Mouse (Mus musculus) CH12.LX (cell line): ENCODE data around the gene Pld2. TPM values are rescaled to one million over a fixed set of nuclear protein-coding genes. Genes with fewer than 3 reads are reported as not detected.

Experiments used
- DNase-seq: peaks from one replicate; pipeline ENCODE4 v3.0.0-alpha.2; 2013; ENCODE audit errors: extremely low read depth
- H3K27ac ChIP-seq: 2 replicates; pipeline ENCODE4 v1.5.1; 2012; ENCODE audit warnings: low read depth, mild to moderate bottlenecking, control low read depth, moderate library complexity; ENCODE audit not compliant: insufficient read depth
- H3K27me3 ChIP-seq: replicated peaks from 2 replicates; pipeline ENCODE3; 2012; ENCODE audit warnings: inconsistent platforms
- H3K36me3 ChIP-seq, 2 experiments: replicated peaks in 1 of 2; 2 replicates each; pipeline versions ENCODE3 to v1.6.1; 2012; ENCODE audit warnings: inconsistent platforms in 1 of 2, low read length in 1 of 2, mild to moderate bottlenecking in 1 of 2, mixed read lengths in 1 of 2, moderate library complexity in 1 of 2; ENCODE audit not compliant: control insufficient read depth in 1 of 2, insufficient read depth in 1 of 2
- H3K4me1 ChIP-seq, 2 experiments: 2 replicates each; pipeline ENCODE4 v1.6.1; 2012; ENCODE audit warnings: inconsistent platforms in 1 of 2, moderate library complexity in 1 of 2; ENCODE audit not compliant: insufficient read depth in 2 of 2, control insufficient read depth in 1 of 2
- H3K4me2 ChIP-seq: 2 replicates; pipeline ENCODE4 v1.6.1; 2012; ENCODE audit warnings: low read depth, mild to moderate bottlenecking, control low read depth; ENCODE audit not compliant: poor library complexity, insufficient read depth, severe bottlenecking
- H3K4me3 ChIP-seq, 3 experiments: fragments of 150-350 bp in 1 of 3; sonication (generic) in 1 of 3; replicated peaks in 1 of 3; 2 replicates each; pipeline versions ENCODE3 to v1.5.1; 2011 to 2012; ENCODE audit warnings: low read depth in 2 of 3, low read length in 2 of 3, mild to moderate bottlenecking in 2 of 3, moderate library complexity in 2 of 3, control low read depth in 1 of 3, improper control_type of control experiment in 1 of 3, inconsistent platforms in 1 of 3, mixed read lengths in 1 of 3; ENCODE audit not compliant: poor library complexity in 1 of 3
- H3K79me2 ChIP-seq: replicated peaks from 2 replicates; pipeline ENCODE4 v1.6.1; 2012; ENCODE audit warnings: mild to moderate bottlenecking, moderate library complexity; ENCODE audit not compliant: control insufficient read depth, poor library complexity, insufficient read depth, severe bottlenecking; ENCODE audit errors: extremely low read depth
- H3K9ac ChIP-seq: 2 replicates; pipeline ENCODE4 v1.6.1; 2012; ENCODE audit warnings: low read depth, mild to moderate bottlenecking, control low read depth, moderate library complexity; ENCODE audit not compliant: insufficient read depth
- H3K9me3 ChIP-seq: replicated peaks from 2 replicates; pipeline ENCODE3; 2012; ENCODE audit warnings: low read length, inconsistent platforms, mixed read lengths
- BHLHE40 ChIP-seq: IDR thresholded peaks from 2 replicates; pipeline ENCODE4 v1.6.1; 2011; ENCODE audit warnings: mild to moderate bottlenecking, low read depth, low read length, improper control_type of control experiment
- CHD2 ChIP-seq: IDR thresholded peaks from 2 replicates; pipeline ENCODE4 v1.6.1; 2011; ENCODE audit warnings: low read length, improper control_type of control experiment
- CTCF ChIP-seq, 2 experiments: IDR thresholded peaks in 1 of 2; conservative IDR thresholded peaks in 1 of 2; 2 replicates each; pipeline ENCODE4 v1.5.1; 2011 to 2012; ENCODE audit warnings: low read depth in 2 of 2, low read length in 2 of 2, improper control_type of control experiment in 1 of 2, inconsistent platforms in 1 of 2, mild to moderate bottlenecking in 1 of 2, moderate library complexity in 1 of 2
- E2F4 ChIP-seq: IDR thresholded peaks from 2 replicates; pipeline ENCODE4 v1.6.1; 2011; ENCODE audit warnings: low read depth, low read length, improper control_type of control experiment; ENCODE audit not compliant: insufficient replicate concordance
- ELF1 ChIP-seq: IDR thresholded peaks from 2 replicates; pipeline ENCODE4 v1.6.1; 2014; ENCODE audit warnings: low read depth, mild to moderate bottlenecking, inconsistent platforms, low read length, improper control_type of control experiment
- EP300 ChIP-seq: IDR thresholded peaks from 2 replicates; pipeline ENCODE4 v1.6.1; 2011; ENCODE audit warnings: low read length, improper control_type of control experiment
- GABPA ChIP-seq: IDR thresholded peaks from 2 replicates; pipeline ENCODE4 v1.6.1; 2012; ENCODE audit warnings: low read depth, low read length, improper control_type of control experiment, inconsistent platforms; ENCODE audit not compliant: insufficient replicate concordance
- HCFC1 ChIP-seq: IDR thresholded peaks from 2 replicates; pipeline ENCODE4 v1.6.1; 2012; ENCODE audit warnings: low read depth, mild to moderate bottlenecking, inconsistent platforms, low read length, improper control_type of control experiment
- JUND ChIP-seq: conservative IDR thresholded peaks from 2 replicates; pipeline ENCODE4 v1.6.1; 2011; ENCODE audit warnings: low read depth, low read length, improper control_type of control experiment
- MAFK ChIP-seq: IDR thresholded peaks from 2 replicates; pipeline ENCODE4 v1.6.1; 2011; ENCODE audit warnings: low read length, improper control_type of control experiment; ENCODE audit not compliant: insufficient replicate concordance
- MAX ChIP-seq: IDR thresholded peaks from 2 replicates; pipeline ENCODE4 v1.6.1; 2011; ENCODE audit warnings: low read length, improper control_type of control experiment
- MAZ ChIP-seq: IDR thresholded peaks from 2 replicates; pipeline ENCODE4 v1.6.1; 2012; ENCODE audit warnings: low read depth, mild to moderate bottlenecking, inconsistent platforms, low read length, improper control_type of control experiment, moderate library complexity
- MEF2A ChIP-seq: IDR thresholded peaks from 2 replicates; pipeline ENCODE4 v1.6.1; 2014; ENCODE audit warnings: low read depth, mild to moderate bottlenecking, inconsistent platforms, low read length, improper control_type of control experiment, borderline replicate concordance
- PAX5 ChIP-seq: IDR thresholded peaks from 2 replicates; pipeline ENCODE4 v1.6.1; 2012; ENCODE audit warnings: low read length, inconsistent platforms, mixed read lengths
- POLR2AphosphoS2 ChIP-seq: IDR thresholded peaks from 2 replicates; pipeline ENCODE4 v1.6.1; 2011; ENCODE audit warnings: low read depth, low read length, improper control_type of control experiment
- RAD21 ChIP-seq: IDR thresholded peaks from 2 replicates; pipeline ENCODE4 v1.6.1; 2011; ENCODE audit warnings: low read depth, mild to moderate bottlenecking, low read length, improper control_type of control experiment, moderate library complexity
- SMC3 ChIP-seq: IDR thresholded peaks from 2 replicates; pipeline ENCODE4 v1.6.1; 2011; ENCODE audit warnings: low read depth, low read length, improper control_type of control experiment
- TCF12 ChIP-seq: IDR thresholded peaks from 2 replicates; pipeline ENCODE4 v1.6.1; 2014; ENCODE audit warnings: low read depth, mild to moderate bottlenecking, inconsistent platforms, low read length, improper control_type of control experiment
- USF1 ChIP-seq: IDR thresholded peaks from 2 replicates; pipeline ENCODE4 v1.6.1; 2014; ENCODE audit warnings: low read depth, mild to moderate bottlenecking, inconsistent platforms, low read length, improper control_type of control experiment
- ZKSCAN1 ChIP-seq: IDR thresholded peaks from 2 replicates; pipeline ENCODE4 v1.6.1; 2012; ENCODE audit warnings: low read depth, inconsistent platforms, low read length, improper control_type of control experiment, borderline replicate concordance
- ZMIZ1 ChIP-seq: IDR thresholded peaks from 2 replicates; pipeline ENCODE4 v1.6.1; 2012; ENCODE audit warnings: low read depth, mild to moderate bottlenecking, inconsistent platforms, low read length, improper control_type of control experiment
- ZNF384 ChIP-seq: IDR thresholded peaks from 2 replicates; pipeline ENCODE4 v1.6.1; 2012; ENCODE audit warnings: low read depth, low read length, improper control_type of control experiment, inconsistent platforms
- dilution Hi-C: fragments of 300-500 bp; cut with MboI; formaldehyde crosslinking; loops from 2 replicates; pipeline ENCODE4 v1.14.3; 2020; ENCODE audit warnings: low sequenced_read_pairs; ENCODE audit not compliant: extremely low pct_unique_long_range_greater_than_20kb, extremely low pct_ligation_motif_present
- in situ Hi-C: fragments of 300-500 bp; cut with MboI; formaldehyde crosslinking; loops from 3 replicates; pipeline ENCODE4 v1.14.3; 2019; ENCODE audit warnings: low sequenced_read_pairs, low pct_ligation_motif_present, low pct_unique_long_range_greater_than_20kb, mixed read lengths
- polyA plus RNA-seq: library from polyadenylated mRNA; unstranded; fragments of >175 nt; gene quantifications from 2 replicates; pipeline ENCODE4 v1.2.1, GENCODE M21; 2012; ENCODE audit warnings: low read depth; ENCODE audit not compliant: insufficient read length
- total RNA-seq, 2 experiments: library from RNA; depleted of rRNA; stranded (reverse); fragments of 300-350 nt in 1 of 2; fragments of >200 nt in 1 of 2; gene quantifications; 2 replicates each; pipeline ENCODE4 v1.2.3; 2012 to 2014

Pld2 gene
- total and polyA plus RNA-seq, 3 experiments: 3.4 to 6.7 (median 4.8) TPM

DNA sequence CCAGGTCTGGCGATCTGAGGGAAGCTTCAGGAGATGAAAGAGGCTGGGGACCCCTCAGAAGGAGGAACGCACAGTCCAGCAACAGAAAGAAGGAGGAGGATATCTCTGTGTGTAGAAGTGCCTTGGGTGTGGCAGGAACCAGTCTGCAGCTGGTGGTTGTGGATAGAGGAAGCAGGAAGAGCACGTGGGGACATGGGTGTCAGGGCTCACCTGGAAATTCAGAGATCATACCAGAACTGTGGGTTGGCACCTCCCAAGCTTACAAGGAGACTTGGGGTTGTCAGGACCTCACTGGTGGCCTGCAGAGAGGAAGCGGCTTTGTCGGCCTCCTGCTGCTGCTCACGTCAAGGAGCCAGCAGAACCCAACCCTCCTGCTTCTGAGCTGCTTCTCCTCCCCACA lies 57.4 kb downstream of the Pld2 start:
- peak; percentile 65 for TF ChIP-seq BHLHE40
- TF ChIP-seq HCFC1: no peak
- TF ChIP-seq JUND: no peak
- no peak for TF ChIP-seq ELF1
- no peak for TF ChIP-seq SMC3
- TF ChIP-seq MAX: peak; percentile 66; the same call in 1 of the 2 replicates
- no peak for TF ChIP-seq ZMIZ1
- TF ChIP-seq EP300: 0 out of 2 replicates have a peak, but pooled peaks have one; percentile 14
- TF ChIP-seq RAD21: no peak
- TF ChIP-seq CHD2: no peak
- TF ChIP-seq POLR2AphosphoS2: no peak
- TF ChIP-seq MEF2A: no peak
- TF ChIP-seq ZNF384: no peak
- no peak for TF ChIP-seq USF1
- no peak for TF ChIP-seq PAX5
- TF ChIP-seq TCF12: no peak; the same call in 1 of the 2 replicates
- no peak for TF ChIP-seq ZKSCAN1
- TF ChIP-seq E2F4: no peak
- no peak for TF ChIP-seq CTCF (conservative IDR thresholded peaks at IDR 0.05 in 1 of 2, IDR thresholded peaks at IDR 0.05 in 1 of 2; ENCODE audit: low read depth in 2 of 2, low read length in 2 of 2)
- TF ChIP-seq MAFK: no peak
- no peak for TF ChIP-seq GABPA
- TF ChIP-seq MAZ: no peak
- in situ Hi-C loops (no loop called here), dilution Hi-C loops (no loop called here)
- Histone ChIP-seq H3K36me3 (peaks cover 26 to 55% of the 10 kb centered on the region in 2 experiments), H3K27ac (0 out of 2 replicates have a peak overlapping the region, but pooled peaks have one; percentile 1), H3K4me3 (no peak overlapping the region), H3K27me3 (no peaks in the 10 kb centered on the region), H3K9ac (no peak overlapping the region), H3K9me3 (no peaks in the 10 kb centered on the region), H3K79me2 (0 out of 2 replicates have a peak, but pooled peaks cover 3% of the 10 kb centered on the region), H3K4me1 (peaks cover 40 to 95% of the 10 kb centered on the region in 2 experiments), H3K4me2 (no peak overlapping the region)
- no peak for DNase-seq
